Mouse (Mus musculus): ENCODE data around the gene Snx18.
A peak's percentile ranks its signal among the peaks of the same experiment; 100 is the strongest.

The Snx18 gene

GRCm38 (mm10) chr13:113615971-113616671, 2.2 kb downstream of the Snx18 start:
- no peak for DNase-seq (ENCODE audit: low spot score in 2 of 2)

DNA sequence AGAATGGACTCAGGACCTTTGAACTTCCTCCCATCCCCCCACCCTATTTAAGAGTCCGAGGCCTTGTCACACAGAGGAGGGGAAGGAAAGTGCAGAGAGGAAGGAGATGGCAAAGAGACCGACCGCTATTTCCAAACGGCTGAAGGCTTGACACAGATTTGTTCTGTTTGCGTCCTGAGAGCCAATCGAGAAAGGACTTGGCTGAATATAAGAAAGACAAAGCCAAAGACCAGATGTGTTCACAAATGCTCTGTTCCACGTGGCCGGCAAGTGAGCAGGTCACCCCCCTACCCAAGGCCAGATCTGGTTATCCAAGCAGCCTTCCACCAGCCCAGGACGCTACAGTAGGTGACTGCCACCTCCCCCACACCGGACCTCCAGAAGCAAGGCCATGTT, 2.8 kb downstream of the Snx18 start:
- DNase-seq (ENCODE audit: low spot score in 2 of 2) = no peak

- peak in 1 of 2 experiments; percentile 84 for DNase-seq (ENCODE audit: low spot score in 2 of 2)
These were observed 3.5 kb downstream of the Snx18 start for GRCm38 (mm10) chr13:113614635-113615545.

DNA sequence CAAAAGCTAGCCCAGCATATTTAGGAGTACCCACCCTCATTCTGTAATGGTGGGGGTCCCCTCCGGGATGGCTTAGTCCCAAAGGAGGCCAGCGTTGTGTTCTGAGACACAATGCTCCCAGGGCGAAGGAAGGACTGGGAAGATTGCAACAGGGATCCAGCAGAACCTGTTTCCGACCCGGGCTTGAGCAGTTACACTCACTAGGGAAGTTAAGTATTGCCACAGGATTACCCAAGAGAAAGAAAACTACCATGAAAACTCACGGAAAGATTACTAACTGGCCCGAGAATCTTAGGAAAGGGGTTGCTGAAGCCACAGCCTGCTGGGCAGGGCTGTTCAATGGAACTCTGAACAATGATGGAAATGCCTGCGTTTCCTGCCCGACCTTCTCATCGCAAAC, 4.5 kb downstream of the Snx18 start:
- DNase-seq (ENCODE audit: low spot score in 2 of 2) = no peak

DNA sequence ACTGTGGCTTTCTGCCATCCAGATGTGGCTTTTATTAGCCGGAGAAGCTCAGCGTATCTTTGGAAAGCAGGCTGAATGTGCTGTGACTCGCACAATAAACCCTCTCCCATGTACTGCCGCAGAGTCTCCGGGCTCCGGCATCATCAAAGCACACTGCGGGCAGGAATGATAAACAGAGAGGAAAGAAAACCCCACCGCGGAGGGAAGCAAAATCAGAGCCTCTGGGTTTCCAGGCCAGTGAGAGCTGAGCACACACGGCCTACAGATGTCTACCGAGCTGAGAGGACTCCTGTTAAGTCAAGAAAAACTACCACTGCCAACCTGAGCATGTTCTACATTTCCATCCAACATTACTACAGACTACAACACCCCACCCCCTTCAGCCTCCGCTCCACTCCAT, 5.0 kb downstream of the Snx18 start:
- no peak for DNase-seq (ENCODE audit: low spot score in 2 of 2)

- DNase-seq (ENCODE audit: low spot score in 2 of 2) = peak in 1 of 2 experiments; percentile 57
These were observed 6.0 kb downstream of the Snx18 start for GRCm38 (mm10) chr13:113612141-113612950.

- no peak for DNase-seq (ENCODE audit: low spot score in 2 of 2)
These were observed 7.4 kb downstream of the Snx18 start for GRCm38 (mm10) chr13:113610732-113611500.

DNA sequence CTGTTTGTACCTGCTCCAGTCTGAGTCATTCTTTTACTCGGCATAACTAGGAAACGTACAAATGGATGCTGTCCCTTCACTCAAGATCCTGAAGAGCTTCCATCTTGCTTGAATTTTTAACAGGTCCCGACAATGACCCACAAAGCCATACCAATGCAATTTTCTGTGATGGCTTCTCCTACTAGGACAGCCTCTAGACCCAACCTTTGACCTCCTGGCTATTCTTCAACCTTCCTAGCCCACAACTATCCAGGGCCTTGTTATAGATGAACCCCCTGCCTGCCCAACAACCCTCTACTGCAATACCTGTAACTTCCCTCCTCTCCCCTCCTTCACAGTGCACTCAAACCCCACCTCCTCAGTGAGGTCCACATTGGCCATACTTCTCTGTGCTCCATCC, 8.9 kb downstream of the Snx18 start:
- DNase-seq (ENCODE audit: low spot score in 2 of 2) = no peak

DNA sequence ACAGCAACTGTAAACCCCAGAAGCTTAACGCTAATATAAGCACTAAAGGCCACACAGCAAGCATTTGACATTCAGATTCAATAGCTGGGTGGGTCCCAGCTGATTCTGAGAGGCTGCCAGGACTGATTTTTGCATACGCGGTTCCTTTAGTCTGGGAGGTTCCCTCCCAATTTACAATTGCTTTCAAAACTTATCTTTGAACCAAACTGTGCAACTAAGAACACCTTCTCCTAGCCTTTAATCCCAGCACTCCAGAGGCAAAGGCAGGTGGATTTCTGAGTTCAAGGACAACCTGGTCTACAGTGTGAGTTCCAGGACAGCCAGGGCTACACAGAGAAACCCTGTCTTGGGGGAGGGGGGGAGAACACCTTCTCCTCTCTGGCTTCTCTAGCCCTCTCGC, 10.5 kb downstream of the Snx18 start:
- DNase-seq (ENCODE audit: low spot score in 2 of 2) = no peak

DNA sequence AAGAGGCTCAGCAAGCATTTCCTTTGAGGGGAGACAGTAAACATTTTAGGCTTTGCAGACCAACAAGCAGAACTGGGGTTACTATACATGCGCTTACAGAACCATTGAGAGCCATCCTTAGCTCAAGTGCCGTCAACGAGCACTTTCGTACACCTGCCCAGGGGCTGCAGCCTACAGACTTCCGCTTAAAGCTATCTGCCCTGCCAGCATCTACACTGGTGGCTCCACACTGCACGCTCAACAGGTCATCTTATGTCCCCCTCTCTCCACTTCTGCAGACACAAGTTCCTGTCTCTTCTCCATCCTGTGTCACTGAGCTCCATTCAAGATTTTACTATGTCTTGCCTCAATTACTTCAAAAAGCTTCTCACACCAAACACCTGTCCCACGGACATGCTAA, 11.0 kb downstream of the Snx18 start:
- DNase-seq (ENCODE audit: low spot score in 2 of 2) = no peak

GRCm38 (mm10) chr13:113606741-113607358, 11.5 kb downstream of the Snx18 start:
- DNase-seq (ENCODE audit: low spot score in 2 of 2) = no peak

GRCm38 (mm10) chr13:113606131-113606530, 12.2 kb downstream of the Snx18 start:
- DNase-seq (ENCODE audit: low spot score in 2 of 2) = no peak

GRCm38 (mm10) chr13:113605693-113606092, 12.7 kb downstream of the Snx18 start:
- DNase-seq (ENCODE audit: low spot score in 2 of 2) = no peak

- no peak for DNase-seq (ENCODE audit: low spot score in 2 of 2)
These were observed 14.0 kb downstream of the Snx18 start for GRCm38 (mm10) chr13:113604321-113604720.

- peak in 1 of 2 experiments; percentile 51 for DNase-seq (ENCODE audit: low spot score in 2 of 2)
These were observed 15.5 kb downstream of the Snx18 start for GRCm38 (mm10) chr13:113602882-113603342.

- no peak for DNase-seq (ENCODE audit: low spot score in 2 of 2)
These were observed 16.3 kb downstream of the Snx18 start for GRCm38 (mm10) chr13:113601831-113602604.

DNA sequence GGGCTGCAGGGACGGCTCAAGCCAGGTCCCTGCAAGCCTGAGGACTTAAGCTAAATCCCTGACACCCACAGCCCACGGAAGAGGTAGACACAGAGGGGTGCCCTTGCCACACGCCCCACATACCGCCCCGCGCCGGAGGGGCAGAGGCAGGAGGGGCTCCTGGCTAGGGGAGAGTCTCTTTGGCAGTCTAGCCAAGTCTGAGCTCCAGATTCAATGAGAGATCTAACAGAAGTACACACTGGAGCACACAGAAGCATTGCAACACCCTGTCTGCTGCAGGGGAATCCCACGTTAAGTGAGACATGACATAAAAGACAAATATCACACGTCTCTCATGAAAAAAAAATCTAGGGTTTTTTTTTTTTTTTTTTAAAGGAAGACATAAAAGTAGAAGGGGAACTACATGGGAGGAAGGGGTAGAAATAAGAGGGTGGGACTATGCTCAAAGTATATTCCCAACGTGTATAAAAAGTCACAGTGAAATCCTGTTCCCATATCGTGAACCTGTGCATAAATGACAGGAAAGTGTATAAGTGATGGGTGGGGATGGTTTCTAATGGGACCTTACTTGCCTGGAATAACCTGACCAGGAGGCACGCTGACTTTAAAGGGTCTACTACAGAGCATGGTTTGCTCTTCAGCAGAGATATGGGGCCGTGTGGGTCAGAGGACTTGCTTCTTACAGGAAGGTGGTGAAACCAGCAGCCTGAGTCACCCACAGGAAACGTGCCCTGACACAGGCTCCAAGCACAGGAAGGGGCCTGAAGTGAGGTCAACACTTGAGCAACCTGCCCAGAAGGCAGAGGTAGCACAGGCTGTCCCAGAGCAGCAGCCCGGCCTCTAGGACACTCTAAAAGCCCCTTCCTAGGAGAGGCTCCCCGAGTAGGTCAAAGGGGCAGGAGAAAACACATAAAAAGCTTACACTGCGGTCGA, 17.6 kb downstream of the Snx18 start:
- DNase-seq (ENCODE audit: low spot score in 2 of 2) = no peak

DNA sequence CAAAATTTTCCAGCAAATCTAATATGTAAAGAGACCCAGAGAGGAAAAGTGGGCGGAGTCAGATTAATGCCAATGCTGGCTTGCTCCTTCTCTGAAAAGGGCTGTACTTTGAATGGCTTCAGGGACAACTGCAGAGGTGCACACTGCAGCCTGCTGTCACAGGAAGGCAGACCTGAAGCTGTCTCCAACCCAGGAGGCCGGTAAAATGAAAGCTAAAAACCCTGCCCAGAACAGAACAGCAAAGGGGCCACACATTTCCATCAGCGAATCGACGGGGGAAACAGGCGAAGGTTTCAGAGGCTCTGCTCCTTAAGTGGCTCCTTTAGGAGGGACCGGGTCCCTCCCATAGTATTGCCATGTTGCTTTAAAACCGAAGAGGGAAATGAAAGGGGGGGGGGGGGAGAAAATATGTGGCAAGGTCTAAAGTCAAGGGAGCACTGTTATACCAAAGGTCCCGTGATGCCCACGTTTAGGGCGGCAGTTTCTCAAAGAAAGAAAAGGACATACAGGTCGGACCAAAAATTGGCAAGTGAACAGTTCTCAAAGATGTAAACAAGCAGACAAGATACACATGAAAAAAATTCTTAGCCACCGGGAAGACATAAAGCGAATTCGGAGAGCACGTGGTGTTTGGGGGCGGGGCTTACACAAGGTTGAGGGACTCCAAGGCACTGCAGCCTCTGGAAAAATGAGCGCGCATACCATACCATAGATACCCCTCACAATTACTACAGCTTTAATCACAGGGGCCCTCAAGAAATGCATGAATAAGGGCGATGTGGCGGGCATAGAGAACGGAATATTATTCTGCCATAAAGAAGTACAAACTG, 18.4 kb downstream of the Snx18 start:
- no peak for DNase-seq (ENCODE audit: low spot score in 2 of 2)

Data from urinary bladder, adult 18-20 months (tissue).